Mouse (Mus musculus) liver, adult 2 months (tissue): ENCODE data around the gene Zdhhc3. TPM values are rescaled to one million over a fixed set of nuclear protein-coding genes. Genes with fewer than 3 reads are reported as not detected.

Experiments
- DNase-seq: peaks from one replicate; pipeline ENCODE4 v3.0.0-alpha.2; 2011; ENCODE audit warnings: low read depth, low spot score; ENCODE audit errors: extremely low read depth
- H3K27ac ChIP-seq: fragments of 200-500 bp; replicated peaks from 2 replicates; pipeline ENCODE4 v1.5.1; 2012; ENCODE audit warnings: low read depth, mild to moderate bottlenecking, control low read depth, inconsistent platforms, low read length; ENCODE audit not compliant: insufficient read depth
- H3K27me3 ChIP-seq: fragments of 200-500 bp; 2 replicates; pipeline ENCODE4 v1.6.1; 2012; ENCODE audit warnings: mild to moderate bottlenecking, moderate library complexity, low read length, inconsistent platforms; ENCODE audit not compliant: control insufficient read depth, insufficient read depth
- H3K36me3 ChIP-seq: fragments of 200-500 bp; 2 replicates; pipeline ENCODE4 v1.6.1; 2012; ENCODE audit warnings: low read length, inconsistent platforms; ENCODE audit not compliant: control insufficient read depth, insufficient read depth
- H3K4me1 ChIP-seq: fragments of 200-500 bp; 2 replicates; pipeline ENCODE4 v1.6.1; 2011; ENCODE audit warnings: low read length; ENCODE audit not compliant: control insufficient read depth, insufficient read depth
- H3K4me3 ChIP-seq: fragments of 200-500 bp; 2 replicates; pipeline ENCODE4 v1.5.1; 2011; ENCODE audit warnings: low read depth, mild to moderate bottlenecking, control low read depth, low read length, moderate library complexity; ENCODE audit not compliant: insufficient read depth
- H3K79me2 ChIP-seq: fragments of 200-500 bp; 2 replicates; pipeline ENCODE4 v1.6.1; 2012; ENCODE audit warnings: inconsistent platforms, mild to moderate bottlenecking, low read length, moderate library complexity; ENCODE audit not compliant: control insufficient read depth, insufficient read depth
- H3K9ac ChIP-seq: fragments of 200-500 bp; 2 replicates; pipeline ENCODE4 v1.6.1; 2012; ENCODE audit warnings: low read depth, mild to moderate bottlenecking, control low read depth, inconsistent platforms, low read length
- CTCF ChIP-seq: fragments of 200-500 bp; IDR thresholded peaks from 2 replicates; pipeline ENCODE4 v1.5.1; 2011; ENCODE audit warnings: low read depth, low read length, control low read depth
- POLR2A ChIP-seq: fragments of 200-500 bp; IDR thresholded peaks from 2 replicates; pipeline ENCODE4 v1.6.1; 2011; ENCODE audit warnings: low read length, control low read depth; ENCODE audit not compliant: insufficient read depth; ENCODE audit errors: extremely low read depth
- WGBS: fragments of 180-500 bp; shearing (Covaris S2); methylation state at CpG from one replicate; pipeline ENCODE4 v1.1.7; 2018; 5-methylcytosine and 5-hydroxymethylcytosine counted together
- polyA plus RNA-seq: library from polyadenylated mRNA; depleted of rRNA; stranded (reverse); fragments of >200 nt; gene quantifications from 2 replicates; pipeline ENCODE4 v1.2.3, GENCODE M21; 2012; rRNA removed
- total RNA-seq: library from RNA; depleted of rRNA; stranded (reverse); fragments of >200 nt; gene quantifications from 2 replicates; pipeline ENCODE4 v1.2.3, GENCODE M21; 2014; rRNA removed

The Zdhhc3 gene
- total RNA-seq (12.6 and 14.5 TPM in 2 replicates), polyA plus RNA-seq (45.1 and 55.7 TPM in 2 replicates)

- H3K9ac ChIP-seq = peak within 1 kb of the TSS; percentile 91
- WGBS = under 1% methylated on average over 79 of the region's 79 CpGs
- peak; percentile 60 for DNase-seq
Observed at GRCm38 (mm10) chr9:123112805-123113521, at the start of gene Zdhhc3, which contains the start of gene Exosc7. Gene Zdhhc3, minus strand, starts transcription at chr9:123113205. Gene Exosc7, plus strand, starts transcription at chr9:123113215.

GRCm38 (mm10) chr9:123161792-123162191 is 48.8 kb upstream of the Zdhhc3 start:
- H3K79me2 ChIP-seq = no peaks in the 10 kb centered on the region
- no peaks in the 10 kb centered on the region for H3K36me3 ChIP-seq
- H3K4me1 ChIP-seq = peaks cover 4% of the 10 kb centered on the region
- H3K4me3 ChIP-seq = no peak overlapping the region
- peak; percentile 87 for DNase-seq
- TF ChIP-seq CTCF = no peak
- no peak for TF ChIP-seq POLR2A
- H3K27me3 ChIP-seq = 0 out of 2 replicates have a peak, but pooled peaks cover 1% of the 10 kb centered on the region
- H3K27ac ChIP-seq = no peak overlapping the region
- H3K9ac ChIP-seq = no peak overlapping the region
- WGBS = 35% methylated on average over 2 of the region's 2 CpGs

More at GRCm38 (mm10) chr9:123112805-123113521, at the start of gene Zdhhc3, which contains the start of gene Exosc7:
- peak within 1 kb of the TSS; percentile 60 for H3K27ac ChIP-seq
- TF ChIP-seq CTCF (no peak), POLR2A (peak; percentile 73; the same call in 1 of the 2 replicates)
- no peaks in the 10 kb centered on the region for H3K27me3 ChIP-seq
- H3K4me1 ChIP-seq = peaks cover 10% of the 10 kb centered on the region
- peak within 1 kb of the TSS; percentile 93 for H3K4me3 ChIP-seq
- H3K79me2 ChIP-seq = peaks cover 11% of the 10 kb centered on the region; the same call in 1 of the 2 replicates
- no peaks in the 10 kb centered on the region for H3K36me3 ChIP-seq

GRCm38 (mm10) chr9:123159330-123159729 is 46.3 kb upstream of the Zdhhc3 start:
- Histone ChIP-seq H3K27ac (no peak overlapping the region), H3K79me2 (no peaks in the 10 kb centered on the region), H3K4me1 (peaks cover 4% of the 10 kb centered on the region), H3K9ac (no peak overlapping the region), H3K27me3 (0 out of 2 replicates have a peak, but pooled peaks cover 6% of the 10 kb centered on the region), H3K36me3 (no peaks in the 10 kb centered on the region), H3K4me3 (no peak overlapping the region)
- TF ChIP-seq POLR2A (no peak), CTCF (peak; percentile 56)
- 51% methylated on average over 7 of the region's 7 CpGs for WGBS
- peak; percentile 55 for DNase-seq

- H3K4me1 ChIP-seq = peaks cover 4% of the 10 kb centered on the region
- H3K27me3 ChIP-seq = 0 out of 2 replicates have a peak, but pooled peaks cover 6% of the 10 kb centered on the region
- no peaks in the 10 kb centered on the region for H3K36me3 ChIP-seq
- 58% methylated on average over 8 of the region's 8 CpGs for WGBS
- DNase-seq = peak; percentile 41
- H3K27ac ChIP-seq = no peak overlapping the region
- peak; percentile 45 for TF ChIP-seq CTCF
- TF ChIP-seq POLR2A = no peak
- no peak overlapping the region for H3K4me3 ChIP-seq
- H3K9ac ChIP-seq = no peak overlapping the region
- H3K79me2 ChIP-seq = no peaks in the 10 kb centered on the region
Observed at GRCm38 (mm10) chr9:123158125-123158836, 45.3 kb upstream of the Zdhhc3 start.

GRCm38 (mm10) chr9:123157699-123158098 is 44.7 kb upstream of the Zdhhc3 start:
- Histone ChIP-seq H3K27ac (no peak overlapping the region), H3K4me3 (no peak overlapping the region), H3K9ac (no peak overlapping the region), H3K79me2 (no peaks in the 10 kb centered on the region), H3K27me3 (0 out of 2 replicates have a peak, but pooled peaks cover 6% of the 10 kb centered on the region), H3K4me1 (peaks cover 4% of the 10 kb centered on the region), H3K36me3 (no peaks in the 10 kb centered on the region)
- no peak for TF ChIP-seq POLR2A
- DNase-seq = no peak
